9 mouse cellular contexts compared by ENCODE assay signal in genomic region chr2:181133837-181134590, GRCm38 (mm10). TPM values are rescaled to one million over a fixed set of nuclear protein-coding genes. Genes with fewer than 3 reads are reported as not detected.
DNase-seq lines count a peak whose midpoint lies in the region; ATAC-seq and TF ChIP-seq lines count a peak whose summit lies in the region.
"Had no signal": no experiment of that assay in that cellular context is flagged by ENCODE, and none has a peak within 500 bp of the region (broad histone marks: within the 10 kb centered on the region; RNA-seq: fewer than 3 reads in every experiment).

No protein-coding gene starts in this region.

- no peaks in the 10 kb centered on the region for H3K36me3 ChIP-seq in forebrain, postnatal 0 days (ENCODE audit: insufficient read depth)
- H3K36me3 ChIP-seq in midbrain, embryonic 15.5 days (replicated peaks): no peaks in the 10 kb centered on the region

- peak in 1 of 2 experiments; percentile 52 for DNase-seq in layer of hippocampus, adult 2 months (ENCODE audit: low spot score in 2 of 2)
- no peak for DNase-seq in layer of hippocampus, postnatal 25 days (ENCODE audit: extremely low spot score in 1 of 2, low spot score in 1 of 2)
- peak; percentile 46 to 65 for DNase-seq in cerebellum, adult 2 months
- DNase-seq in forebrain, postnatal 0 days: peak; percentile 81
- DNase-seq in kidney, adult 11 months: no peak
- DNase-seq in lung, postnatal 36 days: no peak
- DNase-seq in testis, postnatal 14 days (ENCODE audit: low spot score): no peak
- DNase-seq: kidney, adult 8-10 months had no signal

- H3K9me3 ChIP-seq in forebrain, postnatal 0 days (ENCODE audit: low read length): no peaks in the 10 kb centered on the region
- H3K9me3 ChIP-seq in midbrain, embryonic 15.5 days: no peaks in the 10 kb centered on the region

- 3% methylated on average over 22 of the region's 22 CpGs for WGBS in cerebellum, adult 2 months
- 5% methylated on average over 21 of the region's 22 CpGs for WGBS in forebrain, postnatal 0 days
- 7% methylated on average over 21 of the region's 22 CpGs for WGBS in midbrain, embryonic 15.5 days

- peak; percentile 91 for ATAC-seq in forebrain, postnatal 0 days
- ATAC-seq in midbrain, embryonic 15.5 days (replicated peaks): peak; percentile 88

- H3K27ac ChIP-seq in layer of hippocampus, adult 2 months: peak overlapping the region; percentile 97
- H3K27ac ChIP-seq in cerebellum, adult 2 months (ENCODE audit: insufficient read depth, low read length): peak overlapping the region; percentile 75
- peak overlapping the region; percentile 98 for H3K27ac ChIP-seq in forebrain, postnatal 0 days (ENCODE audit: low read depth, low read length)
- H3K27ac ChIP-seq in midbrain, embryonic 15.5 days: peak overlapping the region; percentile 91

- peak overlapping the region; percentile 94 for H3K9ac ChIP-seq in forebrain, postnatal 0 days
- H3K9ac ChIP-seq in midbrain, embryonic 15.5 days: peak overlapping the region; percentile 85

- peak overlapping the region; percentile 76 for H3K4me3 ChIP-seq in layer of hippocampus, adult 2 months
- H3K4me3 ChIP-seq in cerebellum, adult 2 months (replicated peaks; ENCODE audit: insufficient read depth, low read depth, low read length): peak overlapping the region; percentile 89
- peak overlapping the region; percentile 81 for H3K4me3 ChIP-seq in forebrain, postnatal 0 days (ENCODE audit: low read depth, low read length)
- H3K4me3 ChIP-seq in midbrain, embryonic 15.5 days: peak overlapping the region; percentile 72

- TF ChIP-seq CTCF in layer of hippocampus, adult 2 months (conservative IDR thresholded peaks at IDR 0.05): no peak
- no peak for TF ChIP-seq CTCF in cerebellum, adult 2 months (IDR thresholded peaks at IDR 0.05; ENCODE audit: borderline replicate concordance, insufficient read depth, low read depth, low read length)
- TF ChIP-seq CTCF in forebrain, postnatal 0 days (IDR thresholded peaks at IDR 0.05; ENCODE audit: low read depth): no peak

- H3K27me3 ChIP-seq in cerebellum, adult 2 months (ENCODE audit: control insufficient read depth, insufficient read depth, low read length): no peaks in the 10 kb centered on the region
- H3K27me3 ChIP-seq in forebrain, postnatal 0 days (ENCODE audit: insufficient read depth, low read length): peaks cover 5% of the 10 kb centered on the region; the same call in 1 of the 2 replicates
- peaks cover 5% of the 10 kb centered on the region; the same call in 1 of the 2 replicates for H3K27me3 ChIP-seq in midbrain, embryonic 15.5 days (replicated peaks)

- TF ChIP-seq POLR2A in cerebellum, adult 2 months (IDR thresholded peaks at IDR 0.05; ENCODE audit: borderline replicate concordance, insufficient read depth, low read length): no peak

- H3K4me2 ChIP-seq in forebrain, postnatal 0 days (ENCODE audit: low read depth): peak overlapping the region; percentile 74
- peak overlapping the region; percentile 57 for H3K4me2 ChIP-seq in midbrain, embryonic 15.5 days

- H3K4me1 ChIP-seq in cerebellum, adult 2 months (ENCODE audit: control insufficient read depth, insufficient read depth, low read length): peaks cover 34% of the 10 kb centered on the region
- peaks cover 28% of the 10 kb centered on the region for H3K4me1 ChIP-seq in forebrain, postnatal 0 days (ENCODE audit: insufficient read depth)
- peaks cover 36% of the 10 kb centered on the region for H3K4me1 ChIP-seq in midbrain, embryonic 15.5 days

RNA-seq across cellular contexts. Expression of gene Kcnq2, which starts 1.1 kb away (rescaled TPM):
- total RNA-seq in layer of hippocampus, adult 2 months (2021): 100 to 1,000 TPM; 327 to 335 TPM
- 100 to 1,000 TPM; 277 to 291 TPM for total RNA-seq in layer of hippocampus, postnatal 25 days (2021)
- 115 and 125 TPM in 2 replicates for polyA plus RNA-seq in cerebellum, adult 2 months (2012; rRNA removed)
- total RNA-seq in forebrain, postnatal 0 days (2014; rRNA removed): 113 and 134 TPM in 2 replicates
- polyA plus RNA-seq in forebrain, postnatal 0 days (2015; fragmentation: Nextera tagmentation; extraction: Ambion mirVana): 24.7 and 31.7 TPM in 2 replicates
- polyA plus RNA-seq in midbrain, embryonic 15.5 days (2015; fragmentation: Nextera tagmentation; extraction: Ambion mirVana): 54.0 and 62.5 TPM in 2 replicates

RNA-seq across cellular contexts. Expression of gene Eef1a2, which starts 22.8 kb away (rescaled TPM):
- total RNA-seq in layer of hippocampus, adult 2 months (2021): 1,000 to 10,000 TPM; 1,145 to 1,175 TPM
- total RNA-seq in layer of hippocampus, postnatal 25 days (2021): 1,000 to 10,000 TPM; 1,080 to 1,201 TPM
- polyA plus RNA-seq in cerebellum, adult 2 months (2012; rRNA removed): 1,226 and 1,413 TPM in 2 replicates
- 215 and 218 TPM in 2 replicates for total RNA-seq in forebrain, postnatal 0 days (2014; rRNA removed)
- polyA plus RNA-seq in forebrain, postnatal 0 days (2015; fragmentation: Nextera tagmentation; extraction: Ambion mirVana): 12.8 and 17.5 TPM in 2 replicates
- 11.5 and 12.1 TPM in 2 replicates for polyA plus RNA-seq in midbrain, embryonic 15.5 days (2015; fragmentation: Nextera tagmentation; extraction: Ambion mirVana)

RNA-seq across cellular contexts. Expression of gene Ppdpf, which starts 53.0 kb away (rescaled TPM):
- 10 to 100 TPM; 85.4 to 90.2 TPM for total RNA-seq in layer of hippocampus, adult 2 months (2021)
- 100 to 1,000 TPM; 110 to 113 TPM for total RNA-seq in layer of hippocampus, postnatal 25 days (2021)
- 110 and 111 TPM in 2 replicates for polyA plus RNA-seq in cerebellum, adult 2 months (2012; rRNA removed)
- total RNA-seq in forebrain, postnatal 0 days (2014; rRNA removed): 239 and 264 TPM in 2 replicates
- 402 and 447 TPM in 2 replicates for polyA plus RNA-seq in forebrain, postnatal 0 days (2015; fragmentation: Nextera tagmentation; extraction: Ambion mirVana)
- 432 and 436 TPM in 2 replicates for polyA plus RNA-seq in midbrain, embryonic 15.5 days (2015; fragmentation: Nextera tagmentation; extraction: Ambion mirVana)

Comparison
In these comparisons a context has a peak if more than half of its experiments do, and no peak if none do; other contexts are left out.
1. DNase-seq: peak in cerebellum, adult 2 months (2 of 2) and forebrain, postnatal 0 days (single experiment); none in layer of hippocampus, postnatal 25 days (0 of 2), kidney, adult 11 months (single experiment), lung, postnatal 36 days (single experiment) and testis, postnatal 14 days (single experiment).
2. Peak in every context shown above with its lines, with median percentiles within 50 percentile points of each other: H3K27ac ChIP-seq and H3K4me3 ChIP-seq.